Mouse (Mus musculus) forebrain, embryonic 10.5 days (tissue): Measurements from ENCODE around the gene Sema4d. TPM values are rescaled to one million over a fixed set of nuclear protein-coding genes. Genes with fewer than 3 reads are reported as not detected.
"Not testable (repeated sequence)": the region's sequence is repeated elsewhere in the genome, so short reads cannot be mapped to it uniquely, and the experiment has no call there.

Experiments used
- DNase-seq: peaks from one replicate; pipeline ENCODE4 v3.0.0-alpha.2; 2017; ENCODE audit warnings: low spot score; ENCODE audit errors: extremely low spot score
- H3K27ac ChIP-seq: fragments of 300-500 bp; sonication (generic); 2 replicates; pipeline ENCODE4 v1.5.1; 2016; ENCODE audit warnings: mild to moderate bottlenecking
- H3K27me3 ChIP-seq: fragments of 300-500 bp; sonication (generic); 2 replicates; pipeline ENCODE4 v1.6.1; 2016; ENCODE audit warnings: mild to moderate bottlenecking; ENCODE audit not compliant: poor library complexity, severe bottlenecking
- H3K36me3 ChIP-seq: fragments of 300-500 bp; sonication (generic); replicated peaks from 2 replicates; pipeline ENCODE4 v1.6.1; 2016; ENCODE audit warnings: mild to moderate bottlenecking, moderate library complexity
- H3K4me1 ChIP-seq: fragments of 300-500 bp; sonication (generic); 2 replicates; pipeline ENCODE4 v1.6.1; 2016
- H3K4me3 ChIP-seq: fragments of 300-500 bp; sonication (generic); 2 replicates; pipeline ENCODE4 v1.5.1; 2016; ENCODE audit warnings: mild to moderate bottlenecking, moderate library complexity
- H3K9me3 ChIP-seq: fragments of 300-500 bp; sonication (generic); 2 replicates; pipeline ENCODE4 v1.6.1; 2016; ENCODE audit warnings: mild to moderate bottlenecking, moderate library complexity
- WGBS: fragments of 180-500 bp; shearing (Covaris S2); methylation state at CpG from one replicate; pipeline ENCODE4 v1.1.7; 2016; 5-methylcytosine and 5-hydroxymethylcytosine counted together
- polyA plus RNA-seq: library from polyadenylated mRNA; unstranded; fragments of >200 nt; fragmentation: Nextera tagmentation; extraction: Ambion mirVana; gene quantifications from 2 replicates; pipeline ENCODE4 v1.2.1, GENCODE M21; 2016

The Sema4d gene
- polyA plus RNA-seq, result 8.0 and 8.4 TPM in 2 replicates

DNA sequence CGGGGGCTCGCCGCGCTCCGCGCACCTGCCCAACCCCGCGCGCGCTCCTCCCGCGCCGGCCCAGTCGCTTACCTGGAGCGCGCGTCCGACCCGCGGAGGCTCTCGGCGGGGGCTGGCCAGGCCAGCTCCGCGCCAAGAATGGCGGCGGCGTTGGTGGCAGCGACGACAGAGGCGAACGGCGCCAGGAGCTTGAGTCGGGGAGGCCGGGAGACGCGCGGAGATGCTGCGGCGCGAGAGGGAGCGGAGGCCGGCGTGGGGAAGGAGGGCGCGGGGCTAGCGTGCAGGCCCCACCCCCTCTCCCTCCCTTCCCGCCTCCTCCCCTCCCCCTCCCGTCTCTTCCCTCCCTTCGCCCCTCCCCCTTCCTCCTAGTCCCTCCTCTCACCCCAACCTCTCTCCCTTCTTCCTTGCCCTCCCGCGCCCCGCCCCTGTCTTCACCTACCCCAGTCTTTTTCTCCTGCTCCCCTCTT is at the start of gene Sema4d:
Sema4d (minus strand) TSS at position 323 of the 467 bp plus-strand sequence.
- H3K36me3 ChIP-seq, result no peaks in the 10 kb centered on the region
- H3K4me1 ChIP-seq, result peaks cover 29% of the 10 kb centered on the region
- H3K27me3 ChIP-seq, result peaks cover 54% of the 10 kb centered on the region
- peak within 1 kb of the TSS; percentile 89 for H3K4me3 ChIP-seq
- WGBS, result under 1% methylated on average over 46 of the region's 52 CpGs
- H3K27ac ChIP-seq, result peak within 1 kb of the TSS; percentile 87
- H3K9me3 ChIP-seq, result no peaks in the 10 kb centered on the region
- DNase-seq, result peak; percentile 67

GRCm38 (mm10) chr13:51843298-51843697 is 49.8 kb upstream of the Sema4d start:
- peaks cover 71% of the 10 kb centered on the region for H3K4me1 ChIP-seq
- peak overlapping the region; percentile 74; the same call in 1 of the 2 replicates for H3K27ac ChIP-seq
- 70% methylated on average over 4 of the region's 4 CpGs for WGBS
- peaks cover 5% of the 10 kb centered on the region; the same call in 1 of the 2 replicates for H3K36me3 ChIP-seq
- no peaks in the 10 kb centered on the region for H3K9me3 ChIP-seq
- no peak for DNase-seq
- no peak overlapping the region for H3K4me3 ChIP-seq
- H3K27me3 ChIP-seq, result peaks cover 88% of the 10 kb centered on the region

DNA sequence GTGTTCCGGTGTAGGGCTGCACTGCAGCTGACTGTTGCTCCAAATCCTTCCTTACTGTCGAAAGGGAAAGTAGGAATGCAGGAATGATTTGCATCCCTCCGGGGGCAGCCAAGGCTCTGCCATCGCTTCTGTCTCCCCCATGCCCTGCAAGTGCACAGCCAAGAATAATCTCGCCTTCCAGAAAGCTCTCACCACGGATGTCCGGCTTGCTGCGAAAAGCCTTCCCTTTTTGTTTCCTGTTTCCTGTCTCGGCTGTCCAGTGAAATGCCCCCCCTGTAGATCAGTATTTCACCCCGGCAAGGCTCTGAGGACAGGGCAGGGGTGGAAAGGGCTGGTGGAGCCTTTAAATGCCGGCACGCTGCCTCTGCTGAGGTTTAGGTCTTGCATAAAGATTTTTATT is 49.2 kb upstream of the Sema4d start:
- peak overlapping the region; percentile 23; the same call in 1 of the 2 replicates for H3K4me3 ChIP-seq
- H3K36me3 ChIP-seq, result peaks cover 2% of the 10 kb centered on the region; the same call in 1 of the 2 replicates
- H3K27ac ChIP-seq, result peak overlapping the region; percentile 74
- no peaks in the 10 kb centered on the region for H3K9me3 ChIP-seq
- WGBS, result 8% methylated on average over 12 of the region's 12 CpGs
- H3K27me3 ChIP-seq, result peaks cover 88% of the 10 kb centered on the region
- no peak for DNase-seq
- peaks cover 66% of the 10 kb centered on the region for H3K4me1 ChIP-seq

GRCm38 (mm10) chr13:51842191-51842590 is 48.6 kb upstream of the Sema4d start:
- H3K27me3 ChIP-seq, result peaks cover 84% of the 10 kb centered on the region
- no peak for DNase-seq
- peak overlapping the region; percentile 74 for H3K27ac ChIP-seq
- H3K9me3 ChIP-seq, result no peaks in the 10 kb centered on the region
- no peaks in the 10 kb centered on the region for H3K36me3 ChIP-seq
- 3% methylated on average over 5 of the region's 5 CpGs for WGBS
- peaks cover 60% of the 10 kb centered on the region for H3K4me1 ChIP-seq
- peak overlapping the region; percentile 23 for H3K4me3 ChIP-seq

DNA sequence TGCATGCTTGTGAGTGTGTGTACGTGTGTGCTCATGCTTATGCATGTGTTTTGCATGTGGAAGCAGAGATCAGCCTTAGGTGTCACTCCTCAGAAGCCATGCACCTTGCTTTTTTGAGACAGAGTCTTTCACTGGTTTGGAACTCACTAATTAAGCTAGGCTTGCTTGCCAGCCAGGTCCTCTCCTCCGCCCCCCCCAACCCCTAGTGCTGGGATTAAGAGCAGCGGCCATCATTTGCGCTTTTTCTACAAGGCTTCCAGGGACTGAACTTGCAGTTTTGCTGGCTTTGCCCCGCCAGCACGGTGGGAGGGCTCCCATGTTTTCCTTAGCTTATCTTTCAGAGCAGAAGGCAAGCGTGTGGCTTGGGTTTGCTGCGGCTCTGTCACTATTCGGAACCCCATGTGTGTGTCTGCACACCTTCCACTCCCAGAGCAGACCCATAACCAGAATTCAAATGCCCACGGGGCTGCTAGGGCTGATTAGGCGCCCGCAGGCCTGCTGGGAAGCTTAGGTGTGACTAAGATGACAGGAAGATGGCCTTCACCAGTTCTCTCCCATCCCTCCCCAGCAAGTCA is 48.1 kb upstream of the Sema4d start:
- no peaks in the 10 kb centered on the region for H3K36me3 ChIP-seq
- DNase-seq, result peak; percentile 49
- H3K27ac ChIP-seq, result peak overlapping the region; percentile 74
- peaks cover 83% of the 10 kb centered on the region for H3K27me3 ChIP-seq
- WGBS, result 8% methylated on average over 12 of the region's 12 CpGs
- peaks cover 57% of the 10 kb centered on the region for H3K4me1 ChIP-seq
- H3K9me3 ChIP-seq, result no peaks in the 10 kb centered on the region
- peak overlapping the region; percentile 23 for H3K4me3 ChIP-seq

DNA sequence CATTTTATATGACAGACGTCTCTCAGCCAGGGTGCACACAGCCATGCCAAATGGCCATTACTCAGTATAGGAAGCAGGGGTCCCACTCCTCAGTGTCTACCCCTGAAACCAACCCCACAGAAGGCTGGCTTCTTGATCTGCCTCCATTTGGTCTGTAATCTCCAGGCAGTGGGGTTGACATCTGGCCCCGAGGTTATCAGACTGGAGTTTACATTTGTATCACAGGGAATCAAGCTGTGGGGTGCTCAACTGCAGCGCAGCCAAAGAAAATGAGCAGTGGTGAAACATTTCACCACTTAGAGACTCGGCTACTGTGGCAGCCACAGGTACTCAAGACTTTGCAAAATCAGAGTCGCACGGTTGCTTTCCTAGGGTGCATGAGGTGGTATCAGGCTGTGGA is 47.2 kb upstream of the Sema4d start:
- peaks cover 53% of the 10 kb centered on the region for H3K4me1 ChIP-seq
- H3K4me3 ChIP-seq, result no peak overlapping the region
- H3K27ac ChIP-seq, result no peak overlapping the region
- 49% methylated on average over 6 of the region's 6 CpGs for WGBS
- H3K9me3 ChIP-seq, result no peaks in the 10 kb centered on the region
- DNase-seq, result no peak
- no peaks in the 10 kb centered on the region for H3K36me3 ChIP-seq
- H3K27me3 ChIP-seq, result peaks cover 85% of the 10 kb centered on the region

- Histone ChIP-seq H3K27me3 (peaks cover 77% of the 10 kb centered on the region), H3K36me3 (no peaks in the 10 kb centered on the region), H3K4me3 (no peak overlapping the region), H3K9me3 (no peaks in the 10 kb centered on the region), H3K27ac (no peak overlapping the region), H3K4me1 (peaks cover 41% of the 10 kb centered on the region)
- DNase-seq, result peak; percentile 38
- 27% methylated on average over 8 of the region's 8 CpGs for WGBS
Measured at GRCm38 (mm10) chr13:51839250-51840026, 45.9 kb upstream of the Sema4d start.

GRCm38 (mm10) chr13:51837402-51837801 is 43.9 kb upstream of the Sema4d start:
- H3K4me1 ChIP-seq, result peaks cover 31% of the 10 kb centered on the region
- no peak for DNase-seq

DNA sequence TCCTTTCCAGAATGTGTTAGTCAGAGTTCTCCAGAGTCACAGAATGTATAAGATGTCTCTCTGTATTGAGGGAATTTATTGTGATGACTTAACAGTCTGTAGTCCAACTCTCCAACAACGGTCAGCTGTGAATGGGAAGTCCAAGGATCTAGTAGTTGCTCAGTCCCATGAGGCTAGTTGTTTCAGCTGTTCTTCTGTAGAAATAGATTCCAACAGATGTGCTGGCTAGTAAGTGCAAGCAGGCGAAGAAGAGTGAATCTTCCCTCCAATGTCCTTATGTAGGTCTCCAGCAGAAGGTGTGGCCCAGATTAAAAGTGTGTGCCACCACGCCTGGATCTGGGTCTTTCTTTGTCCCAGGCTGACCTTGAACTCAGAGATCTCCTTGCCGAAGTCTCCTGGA is 41.7 kb upstream of the Sema4d start:
- not testable (repeated sequence) for DNase-seq, H3K4me3 ChIP-seq, H3K27ac ChIP-seq, H3K36me3 ChIP-seq, H3K9me3 ChIP-seq
- Histone ChIP-seq H3K27me3 (peaks cover 38% of the 10 kb centered on the region), H3K4me1 (peaks cover 12% of the 10 kb centered on the region)
- WGBS, result 87% methylated on average over 4 of the region's 4 CpGs

More at GRCm38 (mm10) chr13:51837402-51837801, 43.9 kb upstream of the Sema4d start:
- 64% methylated on average over 5 of the region's 5 CpGs for WGBS
- H3K36me3 ChIP-seq, result no peaks in the 10 kb centered on the region
- H3K4me3 ChIP-seq, result no peak overlapping the region
- H3K9me3 ChIP-seq, result no peaks in the 10 kb centered on the region
- H3K27ac ChIP-seq, result no peak overlapping the region
- peaks cover 60% of the 10 kb centered on the region for H3K27me3 ChIP-seq

DNA sequence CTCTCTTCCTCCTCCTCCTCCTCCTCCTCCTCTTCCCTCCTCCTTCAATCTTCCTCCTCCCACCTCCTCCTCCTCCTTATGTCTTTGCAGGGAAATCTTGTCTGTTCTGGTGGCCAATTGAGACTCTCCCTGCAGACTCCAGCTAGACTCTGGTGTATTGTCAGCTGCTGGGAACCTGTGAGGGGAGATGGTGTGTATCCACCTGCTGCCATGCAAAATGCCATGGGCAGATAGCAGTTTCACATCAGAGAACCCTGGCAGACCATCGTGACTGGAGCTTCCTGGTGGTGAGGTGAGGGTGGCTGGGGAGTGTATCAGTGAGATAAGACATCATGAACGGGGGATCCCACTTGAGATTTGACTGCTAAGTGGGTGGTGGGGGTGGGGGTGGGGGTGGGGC is 41.0 kb upstream of the Sema4d start:
- Histone ChIP-seq H3K4me1 (peaks cover 12% of the 10 kb centered on the region), H3K27me3 (peaks cover 31% of the 10 kb centered on the region), H3K36me3 (no peaks in the 10 kb centered on the region), H3K27ac (no peak overlapping the region), H3K9me3 (no peaks in the 10 kb centered on the region), H3K4me3 (no peak overlapping the region)
- WGBS, result 86% methylated on average over 2 of the region's 2 CpGs
- no peak for DNase-seq

DNA sequence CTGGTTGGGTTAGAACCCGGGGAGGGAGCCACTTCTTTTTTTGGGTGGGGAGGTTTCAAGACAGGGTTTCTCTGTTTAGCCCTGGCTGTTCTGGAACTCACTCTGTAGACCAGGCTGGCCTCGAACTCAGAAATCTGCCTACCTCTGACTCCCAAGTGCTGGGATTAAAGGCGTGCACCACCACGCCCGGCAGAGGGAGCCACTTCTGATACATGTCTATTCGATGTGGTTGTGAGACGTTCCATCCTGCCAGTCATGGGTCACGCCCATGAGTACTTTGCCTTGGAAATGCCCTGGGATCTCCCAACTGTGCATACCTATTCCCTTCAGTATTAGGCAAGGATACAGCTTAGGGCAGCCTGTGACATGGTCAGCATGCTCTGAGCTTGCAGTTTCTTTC is 40.5 kb upstream of the Sema4d start:
- H3K4me1 ChIP-seq, result peaks cover 12% of the 10 kb centered on the region
- DNase-seq, H3K27ac ChIP-seq, H3K4me3 ChIP-seq, H3K36me3 ChIP-seq, H3K9me3 ChIP-seq: not testable (repeated sequence)
- H3K27me3 ChIP-seq, result peaks cover 26% of the 10 kb centered on the region
- WGBS, result 77% methylated on average over 8 of the region's 8 CpGs

DNA sequence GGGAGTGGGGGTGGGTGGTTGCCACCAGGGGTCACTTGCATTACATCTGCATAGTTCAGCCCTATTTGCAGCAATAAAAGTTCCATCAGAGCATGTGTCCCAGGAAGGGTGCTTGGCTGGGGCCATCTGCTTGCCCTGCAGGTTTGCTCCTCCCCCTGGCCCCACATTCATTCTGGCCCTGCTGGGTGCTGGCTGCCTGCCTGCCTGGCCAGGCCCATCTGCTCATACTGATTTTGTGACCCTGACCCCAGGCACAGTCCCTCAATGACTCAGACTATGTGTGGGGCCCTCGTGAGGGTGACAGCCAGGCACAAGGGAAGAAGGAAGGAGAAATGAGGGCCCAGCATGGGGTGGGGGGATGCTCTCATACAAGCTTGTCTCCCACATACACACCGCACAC is 40.1 kb upstream of the Sema4d start:
- Histone ChIP-seq H3K4me3 (no peak overlapping the region), H3K27me3 (peaks cover 22% of the 10 kb centered on the region), H3K4me1 (peaks cover 12% of the 10 kb centered on the region), H3K27ac (0 out of 2 replicates have a peak overlapping the region, but pooled peaks have one; percentile 15), H3K36me3 (no peaks in the 10 kb centered on the region), H3K9me3 (no peaks in the 10 kb centered on the region)
- no peak for DNase-seq
- WGBS, result 59% methylated on average over 2 of the region's 2 CpGs

DNA sequence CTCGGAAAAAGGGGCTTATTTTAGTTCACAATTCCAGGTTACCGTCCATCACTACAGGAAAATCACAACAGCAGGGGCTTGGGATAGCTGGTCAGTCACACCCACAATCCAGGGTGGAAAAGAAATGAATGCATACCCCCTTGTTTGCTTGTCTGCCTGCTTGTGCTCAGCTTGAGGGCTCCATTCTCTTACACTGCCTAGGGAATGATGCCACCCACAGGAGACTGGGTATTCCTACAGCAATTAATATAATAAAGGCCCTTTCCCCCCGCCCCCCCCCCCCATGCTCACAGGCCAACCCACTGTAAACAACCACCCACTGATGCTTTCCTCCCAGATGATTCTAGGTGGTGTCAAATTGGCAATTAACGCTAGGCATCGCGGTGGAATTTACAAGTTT is 38.9 kb upstream of the Sema4d start:
- no peak overlapping the region for H3K27ac ChIP-seq
- no peaks in the 10 kb centered on the region for H3K9me3 ChIP-seq
- peaks cover 12% of the 10 kb centered on the region; the same call in 1 of the 2 replicates for H3K27me3 ChIP-seq
- WGBS, result 84% methylated on average over 6 of the region's 6 CpGs
- H3K4me1 ChIP-seq, result peaks cover 12% of the 10 kb centered on the region
- no peak overlapping the region for H3K4me3 ChIP-seq
- no peaks in the 10 kb centered on the region for H3K36me3 ChIP-seq
- no peak for DNase-seq
